Comparison of ENCODE assay signal across 8 mouse cellular contexts in genomic region chr1:162664826-162665475, GRCm38 (mm10). TPM values are rescaled to one million over a fixed set of nuclear protein-coding genes. Genes with fewer than 3 reads are reported as not detected.
DNase-seq lines count a peak whose midpoint lies in the region; ATAC-seq and TF ChIP-seq lines count a peak whose summit lies in the region.

No protein-coding gene starts in this region.

- no peak for TF ChIP-seq EP300 in ES-Bruce4 (IDR thresholded peaks at IDR 0.05; ENCODE audit: insufficient read depth, low read depth, low read length)

- no peaks in the 10 kb centered on the region for H3K4me1 ChIP-seq in ES-Bruce4 (ENCODE audit: control insufficient read depth, insufficient read depth, low read length)
- peaks cover 7% of the 10 kb centered on the region for H3K4me1 ChIP-seq in forebrain, embryonic 12.5 days
- peaks cover 8% of the 10 kb centered on the region; the same call in 1 of the 2 replicates for H3K4me1 ChIP-seq in liver, embryonic 15.5 days (replicated peaks)
- peaks cover 7% of the 10 kb centered on the region for H3K4me1 ChIP-seq in neural tube, embryonic 13.5 days (replicated peaks)

- no peak for TF ChIP-seq POLR2A in ES-Bruce4 (IDR thresholded peaks at IDR 0.05; ENCODE audit: insufficient read depth, low read length)

- no peaks in the 10 kb centered on the region for H3K36me3 ChIP-seq in ES-Bruce4 (ENCODE audit: control insufficient read depth, insufficient read depth, low read length, poor library complexity, severe bottlenecking)
- peaks cover 7% of the 10 kb centered on the region; the same call in 1 of the 2 replicates for H3K36me3 ChIP-seq in forebrain, embryonic 12.5 days (replicated peaks)
- H3K36me3 ChIP-seq in liver, embryonic 15.5 days (replicated peaks): 0 out of 2 replicates have a peak, but pooled peaks cover 6% of the 10 kb centered on the region
- peaks cover 8% of the 10 kb centered on the region for H3K36me3 ChIP-seq in neural tube, embryonic 13.5 days

- WGBS in forebrain, embryonic 12.5 days: 18% methylated on average over 10 of the region's 10 CpGs
- WGBS in liver, embryonic 15.5 days (ENCODE audit: insufficient replicate concordance): 12% methylated on average over 10 of the region's 10 CpGs
- 15% methylated on average over 10 of the region's 10 CpGs for WGBS in neural tube, embryonic 13.5 days

- no peaks in the 10 kb centered on the region for H3K9me3 ChIP-seq in ES-Bruce4 (replicated peaks; ENCODE audit: control insufficient read depth, insufficient read depth, low read length, poor library complexity, severe bottlenecking)
- H3K9me3 ChIP-seq in forebrain, embryonic 12.5 days: no peaks in the 10 kb centered on the region
- no peaks in the 10 kb centered on the region for H3K9me3 ChIP-seq in liver, embryonic 15.5 days (replicated peaks)
- H3K9me3 ChIP-seq in neural tube, embryonic 13.5 days: no peaks in the 10 kb centered on the region

- TF ChIP-seq CTCF in ES-Bruce4 (IDR thresholded peaks at IDR 0.05; ENCODE audit: low read depth, low read length): peak; percentile 74

- peak; percentile 62 for DNase-seq in c-Kit-positive CD71-positive TER-119-positive erythroid progenitor cells, embryonic 14.5 days (ENCODE audit: low spot score)
- peak; percentile 82 to 85 for DNase-seq in heart, postnatal 10 days
- DNase-seq in kidney, postnatal 4 days: peak; percentile 83 to 86
- peak; percentile 78 for DNase-seq in testis, postnatal 10 days (ENCODE audit: low spot score)

- H3K27me3 ChIP-seq in ES-Bruce4 (ENCODE audit: control insufficient read depth, insufficient read depth, low read length, poor library complexity, severe bottlenecking): no peaks in the 10 kb centered on the region
- no peaks in the 10 kb centered on the region for H3K27me3 ChIP-seq in forebrain, embryonic 12.5 days
- H3K27me3 ChIP-seq in liver, embryonic 15.5 days: no peaks in the 10 kb centered on the region
- H3K27me3 ChIP-seq in neural tube, embryonic 13.5 days: no peaks in the 10 kb centered on the region

- H3K9ac ChIP-seq in ES-Bruce4 (ENCODE audit: low read depth, poor library complexity, severe bottlenecking): no peak overlapping the region
- H3K9ac ChIP-seq in forebrain, embryonic 12.5 days: no peak overlapping the region
- no peak overlapping the region for H3K9ac ChIP-seq in liver, embryonic 15.5 days
- peak overlapping the region; percentile 58; the same call in 1 of the 2 replicates for H3K9ac ChIP-seq in neural tube, embryonic 13.5 days

- H3K4me3 ChIP-seq in ES-Bruce4 (ENCODE audit: low read depth, low read length): no peak overlapping the region
- peak overlapping the region; percentile 25 for H3K4me3 ChIP-seq in forebrain, embryonic 12.5 days (replicated peaks)
- no peak overlapping the region; the same call in 1 of the 2 replicates for H3K4me3 ChIP-seq in liver, embryonic 15.5 days (replicated peaks)
- no peak overlapping the region for H3K4me3 ChIP-seq in neural tube, embryonic 13.5 days

- peak; percentile 95 for ATAC-seq in forebrain, embryonic 12.5 days (ENCODE audit: low FRiP score)
- peak; percentile 86 for ATAC-seq in liver, embryonic 15.5 days (ENCODE audit: insufficient read depth)
- peak; percentile 99 for ATAC-seq in neural tube, embryonic 13.5 days (ENCODE audit: low read depth)

- no peak overlapping the region for H3K27ac ChIP-seq in ES-Bruce4 (ENCODE audit: insufficient read depth, low read length)
- H3K27ac ChIP-seq in forebrain, embryonic 12.5 days: no peak overlapping the region
- H3K27ac ChIP-seq in liver, embryonic 15.5 days (replicated peaks): no peak overlapping the region
- H3K27ac ChIP-seq in neural tube, embryonic 13.5 days (replicated peaks): no peak overlapping the region

- peak overlapping the region; percentile 55 for H3K4me2 ChIP-seq in forebrain, embryonic 12.5 days
- peak overlapping the region; percentile 61; the same call in 1 of the 2 replicates for H3K4me2 ChIP-seq in liver, embryonic 15.5 days
- H3K4me2 ChIP-seq in neural tube, embryonic 13.5 days: peak overlapping the region; percentile 54

- intact Hi-C loops in heart, postnatal 10 days (cut with DNase I): loop anchor here (1.0 kb wide), 2 partner anchors 115 to 307 kb away; no protein-coding TSS in a partner anchor

RNA-seq across cellular contexts. Expression of gene Myocos, which starts 6.9 kb away (rescaled TPM):
- polyA plus RNA-seq in ES-Bruce4 (2011; ENCODE audit: insufficient read depth, insufficient read length, low read depth, missing spikeins): not detected in 2 replicates
- not detected in 2 replicates for polyA plus RNA-seq in forebrain, embryonic 12.5 days (2016; fragmentation: Nextera tagmentation; extraction: Ambion mirVana)
- not detected for total RNA-seq in heart, postnatal 10 days (2021)
- not detected in 2 replicates for polyA plus RNA-seq in liver, embryonic 15.5 days (2015; fragmentation: Nextera tagmentation; extraction: Ambion mirVana)
- not detected in 2 replicates for polyA plus RNA-seq in neural tube, embryonic 13.5 days (2015; fragmentation: Nextera tagmentation; extraction: Ambion mirVana)

RNA-seq across cellular contexts. Expression of gene Myoc, which starts 26.0 kb away (rescaled TPM):
- polyA plus RNA-seq in ES-Bruce4 (2011; ENCODE audit: insufficient read depth, insufficient read length, low read depth, missing spikeins): not detected in 2 replicates
- polyA plus RNA-seq in forebrain, embryonic 12.5 days (2016; fragmentation: Nextera tagmentation; extraction: Ambion mirVana): not detected in 2 replicates
- 1 to 10 TPM; 1.0 to 1.1 TPM for total RNA-seq in heart, postnatal 10 days (2021)
- polyA plus RNA-seq in liver, embryonic 15.5 days (2015; fragmentation: Nextera tagmentation; extraction: Ambion mirVana): not detected in 2 replicates
- polyA plus RNA-seq in neural tube, embryonic 13.5 days (2015; fragmentation: Nextera tagmentation; extraction: Ambion mirVana): not detected in 2 replicates
